Comparison of ENCODE assay signal across 8 mouse cellular contexts in the genomic region with DNA sequence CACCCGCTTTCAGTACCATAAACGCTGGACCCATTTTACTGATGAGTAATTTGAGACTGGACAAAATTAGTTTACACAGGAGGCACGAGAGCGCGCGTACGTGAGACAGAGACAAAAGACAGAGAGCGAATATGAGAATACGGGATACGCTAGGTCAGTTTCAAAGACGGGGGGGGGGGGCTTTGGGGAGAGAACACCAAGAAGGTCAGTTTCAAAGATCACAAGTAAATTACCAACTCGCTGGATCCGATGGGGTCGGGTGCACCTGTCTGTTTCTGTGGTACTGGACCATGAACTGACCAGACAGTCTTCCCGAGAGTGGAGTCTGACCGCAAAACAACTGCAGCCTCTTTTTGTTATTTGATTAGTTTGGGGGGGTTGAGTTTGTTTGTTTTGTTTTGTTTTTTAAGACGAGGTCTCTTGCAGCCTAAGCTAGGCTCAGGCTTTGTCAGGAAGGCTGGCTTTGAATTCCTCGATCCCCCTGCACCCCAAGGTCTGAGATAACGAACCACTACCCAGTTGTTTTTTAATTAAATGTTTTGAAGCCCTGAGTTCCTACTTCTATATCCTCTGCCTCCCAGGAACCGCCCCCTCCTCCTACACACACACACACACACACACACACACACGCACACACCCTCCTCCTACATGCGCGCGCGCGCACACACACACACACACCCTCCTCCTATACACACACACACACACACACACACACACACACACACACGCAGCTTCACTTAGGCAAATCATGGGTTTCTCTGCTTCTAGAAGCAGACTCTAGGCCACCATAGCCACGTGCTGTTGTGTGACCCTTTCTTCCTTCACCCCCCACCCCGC. TPM values are rescaled to one million over a fixed set of nuclear protein-coding genes. Genes with fewer than 3 reads are reported as not detected.
DNase-seq lines count a peak whose midpoint lies in the region; ATAC-seq and TF ChIP-seq lines count a peak whose summit lies in the region.

No protein-coding gene starts in this region.

- no peaks in the 10 kb centered on the region for H3K36me3 ChIP-seq in heart, embryonic 11.5 days (ENCODE audit: control insufficient read depth, insufficient read depth, low read length)
- H3K36me3 ChIP-seq in kidney, embryonic 15.5 days, result no peaks in the 10 kb centered on the region
- no peaks in the 10 kb centered on the region for H3K36me3 ChIP-seq in lung, embryonic 14.5 days (ENCODE audit: insufficient read depth)
- no peaks in the 10 kb centered on the region for H3K36me3 ChIP-seq in neural tube, embryonic 14.5 days (ENCODE audit: control insufficient read depth, insufficient read depth, low read length)

- H3K27me3 ChIP-seq in heart, embryonic 11.5 days (ENCODE audit: control insufficient read depth, insufficient read depth, low read length), result no peaks in the 10 kb centered on the region
- no peaks in the 10 kb centered on the region for H3K27me3 ChIP-seq in kidney, embryonic 15.5 days
- H3K27me3 ChIP-seq in lung, embryonic 14.5 days (ENCODE audit: insufficient read depth, low read length), result no peaks in the 10 kb centered on the region
- no peaks in the 10 kb centered on the region for H3K27me3 ChIP-seq in neural tube, embryonic 14.5 days (ENCODE audit: control insufficient read depth, insufficient read depth, low read length)

- H3K9me3 ChIP-seq in heart, embryonic 11.5 days (replicated peaks; ENCODE audit: control insufficient read depth, low read length), result no peaks in the 10 kb centered on the region
- no peaks in the 10 kb centered on the region for H3K9me3 ChIP-seq in kidney, embryonic 15.5 days (replicated peaks)
- H3K9me3 ChIP-seq in lung, embryonic 14.5 days (ENCODE audit: low read depth, low read length), result no peaks in the 10 kb centered on the region
- H3K9me3 ChIP-seq in neural tube, embryonic 14.5 days (ENCODE audit: control insufficient read depth, low read length), result no peaks in the 10 kb centered on the region

- H3K4me2 ChIP-seq in heart, embryonic 11.5 days, result peak overlapping the region; percentile 98
- H3K4me2 ChIP-seq in kidney, embryonic 15.5 days, result peak overlapping the region; percentile 83
- peak overlapping the region; percentile 95 for H3K4me2 ChIP-seq in lung, embryonic 14.5 days
- H3K4me2 ChIP-seq in neural tube, embryonic 14.5 days (ENCODE audit: low read depth, low read length), result peak overlapping the region; percentile 91

- peak overlapping the region; percentile 52 for H3K4me3 ChIP-seq in heart, embryonic 11.5 days (ENCODE audit: low read depth, low read length)
- peak overlapping the region; percentile 45 for H3K4me3 ChIP-seq in kidney, embryonic 15.5 days (replicated peaks)
- H3K4me3 ChIP-seq in lung, embryonic 14.5 days (ENCODE audit: low read depth, low read length), result peak overlapping the region; percentile 50
- peak overlapping the region; percentile 42 for H3K4me3 ChIP-seq in neural tube, embryonic 14.5 days (ENCODE audit: low read depth, low read length)

- ATAC-seq in heart, embryonic 11.5 days (replicated peaks; ENCODE audit: insufficient number of reproducible peaks, low FRiP score, low TSS enrichment), result peak; percentile 36
- peak; percentile 31 for ATAC-seq in kidney, embryonic 15.5 days (replicated peaks; ENCODE audit: low FRiP score)
- peak; percentile 33 for ATAC-seq in lung, embryonic 14.5 days (ENCODE audit: insufficient read depth)
- ATAC-seq in neural tube, embryonic 14.5 days (ENCODE audit: low read depth), result peak; percentile 32

- DNase-seq in A20 (ENCODE audit: low read depth, low spot score), result peak; percentile 93
- DNase-seq in MN1 (ENCODE audit: low spot score), result peak; percentile 72
- peak; percentile 74 for DNase-seq in embryo, embryonic 10 days (ENCODE audit: low spot score)
- peak; percentile 74 for DNase-seq in lung, embryonic 14.5 days
- DNase-seq in thymus, postnatal 25 days, result peak; percentile 76

- TF ChIP-seq CTCF in lung, embryonic 14.5 days (IDR thresholded peaks at IDR 0.05; ENCODE audit: low read depth), result no peak

- H3K4me1 ChIP-seq in heart, embryonic 11.5 days (ENCODE audit: control insufficient read depth, insufficient read depth, low read length), result peaks cover 43% of the 10 kb centered on the region
- H3K4me1 ChIP-seq in kidney, embryonic 15.5 days, result peaks cover 62% of the 10 kb centered on the region
- H3K4me1 ChIP-seq in lung, embryonic 14.5 days (ENCODE audit: insufficient read depth), result peaks cover 21% of the 10 kb centered on the region
- H3K4me1 ChIP-seq in neural tube, embryonic 14.5 days (ENCODE audit: control insufficient read depth, insufficient read depth, low read length), result peaks cover 36% of the 10 kb centered on the region

- peak overlapping the region; percentile 100 for H3K27ac ChIP-seq in heart, embryonic 11.5 days (ENCODE audit: low read depth, low read length)
- H3K27ac ChIP-seq in kidney, embryonic 15.5 days, result peak overlapping the region; percentile 100
- peak overlapping the region; percentile 100 for H3K27ac ChIP-seq in lung, embryonic 14.5 days (ENCODE audit: low read depth)
- H3K27ac ChIP-seq in neural tube, embryonic 14.5 days (ENCODE audit: low read depth, low read length), result peak overlapping the region; percentile 99

- under 1% methylated on average over 29 of the region's 29 CpGs for WGBS in heart, embryonic 11.5 days (ENCODE audit: insufficient replicate concordance)
- WGBS in kidney, embryonic 15.5 days, result under 1% methylated on average over 29 of the region's 29 CpGs
- WGBS in lung, embryonic 14.5 days, result under 1% methylated on average over 29 of the region's 29 CpGs
- WGBS in neural tube, embryonic 14.5 days, result under 1% methylated on average over 24 of the region's 29 CpGs

- H3K9ac ChIP-seq in heart, embryonic 11.5 days (ENCODE audit: low read depth, low read length), result peak overlapping the region; percentile 97
- peak overlapping the region; percentile 74 for H3K9ac ChIP-seq in kidney, embryonic 15.5 days
- H3K9ac ChIP-seq in lung, embryonic 14.5 days, result peak overlapping the region; percentile 96
- peak overlapping the region; percentile 89; the same call in 1 of the 2 replicates for H3K9ac ChIP-seq in neural tube, embryonic 14.5 days (replicated peaks; ENCODE audit: low read depth, low read length)

RNA-seq across cellular contexts. Expression of a gene that starts 15.0 kb away (rescaled TPM):
- polyA plus RNA-seq in heart, embryonic 11.5 days (2014; fragmentation: Nextera tagmentation; extraction: Ambion mirVana), result not detected in 2 replicates
- not detected in 2 replicates for polyA plus RNA-seq in kidney, embryonic 15.5 days (2015; fragmentation: Nextera tagmentation; extraction: Ambion mirVana)
- not detected in 2 replicates for polyA plus RNA-seq in lung, embryonic 14.5 days (2014; fragmentation: Nextera tagmentation; extraction: Ambion mirVana)
- not detected in 2 replicates for polyA plus RNA-seq in neural tube, embryonic 14.5 days (2014; fragmentation: Nextera tagmentation; extraction: Ambion mirVana)

RNA-seq across cellular contexts. Expression of a gene that starts 15.1 kb away (rescaled TPM):
- not detected in 2 replicates for polyA plus RNA-seq in heart, embryonic 11.5 days (2014; fragmentation: Nextera tagmentation; extraction: Ambion mirVana)
- 0.13 TPM in 1 of 2 replicates, not detected in the other for polyA plus RNA-seq in kidney, embryonic 15.5 days (2015; fragmentation: Nextera tagmentation; extraction: Ambion mirVana)
- polyA plus RNA-seq in lung, embryonic 14.5 days (2014; fragmentation: Nextera tagmentation; extraction: Ambion mirVana), result not detected in 2 replicates
- polyA plus RNA-seq in neural tube, embryonic 14.5 days (2014; fragmentation: Nextera tagmentation; extraction: Ambion mirVana), result not detected in 2 replicates

Comparison
In these comparisons a context has a peak if more than half of its experiments do, and no peak if none do; other contexts are left out.
1. Peak in every context shown above with its lines: DNase-seq, ATAC-seq, H3K4me3 ChIP-seq and H3K27ac ChIP-seq.